Mouse (Mus musculus): ENCODE results near the gene Mcrip1. TPM values are rescaled to one million over a fixed set of nuclear protein-coding genes. Genes with fewer than 3 reads are reported as not detected.
"Not testable (repeated sequence)": the region's sequence is repeated elsewhere in the genome, so short reads cannot be mapped to it uniquely, and the experiment has no call there.

Gene Mcrip1
- polyA plus RNA-seq, 1 experiment from 2014 or later = 212 TPM

DNA sequence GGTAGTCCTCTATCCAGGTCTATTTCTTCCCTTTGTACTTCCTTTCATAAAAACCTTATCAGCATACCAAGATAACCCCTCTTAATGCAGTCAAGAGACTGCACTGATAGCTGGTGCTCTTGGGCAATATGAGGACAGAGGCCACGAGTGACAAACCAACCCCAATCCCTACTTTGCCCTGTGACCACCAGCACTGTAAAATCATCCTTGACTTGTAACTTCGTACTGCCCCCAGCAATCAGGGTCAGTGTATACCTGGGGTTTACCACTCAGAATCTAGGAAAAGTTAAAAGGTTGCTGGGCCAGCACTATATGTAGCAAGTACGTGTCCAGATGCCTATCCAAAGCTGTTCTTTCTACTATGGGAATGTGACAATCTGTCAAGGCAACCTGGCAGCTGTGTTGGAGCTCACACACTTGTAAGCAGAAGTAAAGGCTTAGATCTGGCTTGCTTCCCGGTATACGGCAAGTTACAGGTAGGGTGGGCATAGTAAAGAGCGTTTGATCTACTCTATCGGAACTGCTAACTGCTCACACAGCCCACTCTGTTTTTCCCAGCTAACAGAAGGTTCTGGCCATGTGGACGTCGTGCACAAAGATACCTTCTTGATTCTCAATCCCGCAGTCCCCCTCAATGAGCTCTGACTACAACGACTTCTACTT is 22.4 kb upstream of the Mcrip1 start:
- H3K36me3 ChIP-seq (replicated peaks) = peaks cover 54% of the 10 kb centered on the region

GRCm38 (mm10) chr11:120571122-120571521 is 21.6 kb upstream of the Mcrip1 start:
- WGBS = 88% methylated on average over 3 of the region's 3 CpGs
- Histone ChIP-seq H3K4me1 (peaks cover 30% of the 10 kb centered on the region), H3K36me3 (replicated peaks) (peaks cover 55% of the 10 kb centered on the region), H3K27me3 (ENCODE audit: poor library complexity, severe bottlenecking) (no peaks in the 10 kb centered on the region), H3K4me3 (peak overlapping the region; percentile 95), H3K9me3 (no peaks in the 10 kb centered on the region), H3K27ac (no peak overlapping the region)
- no peak for DNase-seq (ENCODE audit: extremely low spot score, low spot score)

More for the DNA sequence above, 22.4 kb upstream of the Mcrip1 start:
- peak overlapping the region; percentile 95 for H3K27ac ChIP-seq
- H3K4me1 ChIP-seq = peaks cover 30% of the 10 kb centered on the region
- no peaks in the 10 kb centered on the region for H3K27me3 ChIP-seq (ENCODE audit: poor library complexity, severe bottlenecking)
- no peaks in the 10 kb centered on the region for H3K9me3 ChIP-seq
- no peak for DNase-seq (ENCODE audit: extremely low spot score, low spot score)
- peak overlapping the region; percentile 95 for H3K4me3 ChIP-seq
- 20% methylated on average over 11 of the region's 11 CpGs for WGBS

GRCm38 (mm10) chr11:120568324-120568723 is 18.8 kb upstream of the Mcrip1 start:
- Histone ChIP-seq H3K4me3 (no peak overlapping the region), H3K4me1 (peaks cover 17% of the 10 kb centered on the region), H3K27me3 (ENCODE audit: poor library complexity, severe bottlenecking) (no peaks in the 10 kb centered on the region), H3K9me3 (no peaks in the 10 kb centered on the region), H3K27ac (no peak overlapping the region), H3K36me3 (replicated peaks) (peaks cover 82% of the 10 kb centered on the region)
- WGBS = 96% methylated on average over 6 of the region's 6 CpGs
- DNase-seq (ENCODE audit: extremely low spot score, low spot score) = no peak

GRCm38 (mm10) chr11:120565114-120565513 is 15.6 kb upstream of the Mcrip1 start:
- Histone ChIP-seq H3K27me3 (ENCODE audit: poor library complexity, severe bottlenecking) (no peaks in the 10 kb centered on the region), H3K4me1 (no peaks in the 10 kb centered on the region), H3K4me3 (no peak overlapping the region), H3K36me3 (replicated peaks) (peaks cover 99% of the 10 kb centered on the region), H3K9me3 (no peaks in the 10 kb centered on the region), H3K27ac (no peak overlapping the region)
- DNase-seq (ENCODE audit: extremely low spot score, low spot score) = no peak
- WGBS = 90% methylated on average over 9 of the region's 9 CpGs

GRCm38 (mm10) chr11:120562949-120563348 is 13.4 kb upstream of the Mcrip1 start:
- Histone ChIP-seq H3K4me1 (no peaks in the 10 kb centered on the region), H3K4me3 (no peak overlapping the region), H3K9me3 (no peaks in the 10 kb centered on the region; the same call in 1 of the 2 replicates), H3K27me3 (ENCODE audit: poor library complexity, severe bottlenecking) (no peaks in the 10 kb centered on the region), H3K36me3 (replicated peaks) (peaks cover 95% of the 10 kb centered on the region), H3K27ac (no peak overlapping the region)
- WGBS = 97% methylated on average over 13 of the region's 13 CpGs
- no peak for DNase-seq (ENCODE audit: extremely low spot score, low spot score)

DNA sequence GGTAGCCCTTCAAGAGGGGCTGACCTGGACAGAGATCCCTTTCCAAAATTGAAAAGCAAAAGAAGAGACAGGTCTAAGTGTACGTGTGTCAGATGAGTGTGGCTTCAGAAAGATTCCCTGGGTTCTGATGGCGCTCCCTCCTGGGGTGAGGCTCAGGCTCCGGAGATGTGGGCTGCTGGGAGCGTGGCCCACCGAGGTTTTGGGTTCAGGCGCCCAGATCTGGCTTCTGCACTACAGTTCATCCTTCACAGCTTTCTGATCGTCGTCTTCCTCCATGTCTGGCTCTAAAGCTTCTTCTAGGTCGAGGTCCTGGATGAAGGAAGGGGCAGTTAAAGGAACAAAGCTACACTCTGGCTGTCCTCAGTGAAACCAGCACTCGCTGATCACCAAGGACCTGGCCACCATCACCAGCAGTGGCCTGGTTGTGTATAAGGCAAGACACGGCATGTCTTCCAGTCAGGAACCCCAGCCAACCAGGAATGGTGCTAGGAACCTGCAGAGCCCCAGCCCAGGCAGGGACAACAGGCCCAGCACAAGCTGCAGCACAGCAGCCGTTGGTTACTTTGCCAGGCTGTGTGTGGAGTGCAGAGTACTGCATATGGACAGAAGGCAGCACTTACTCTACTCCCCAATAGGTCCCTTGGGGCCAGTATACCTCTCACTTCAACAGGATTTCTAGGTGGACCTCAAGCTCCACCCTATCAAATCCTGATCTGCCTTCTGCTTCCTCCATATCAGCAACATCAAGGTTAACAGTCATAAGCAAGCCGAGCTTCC is 11.6 kb upstream of the Mcrip1 start:
- H3K36me3 ChIP-seq (replicated peaks) = peaks cover 77% of the 10 kb centered on the region
- WGBS = 93% methylated on average over 13 of the region's 13 CpGs
- H3K4me3 ChIP-seq = no peak overlapping the region
- H3K4me1 ChIP-seq = no peaks in the 10 kb centered on the region
- DNase-seq (ENCODE audit: extremely low spot score, low spot score) = no peak
- H3K9me3 ChIP-seq = peaks cover 9% of the 10 kb centered on the region
- no peak overlapping the region for H3K27ac ChIP-seq
- no peaks in the 10 kb centered on the region for H3K27me3 ChIP-seq (ENCODE audit: poor library complexity, severe bottlenecking)

- H3K4me3 ChIP-seq; H3K4me1 ChIP-seq; H3K27me3 ChIP-seq (ENCODE audit: poor library complexity, severe bottlenecking); H3K27ac ChIP-seq; DNase-seq (ENCODE audit: extremely low spot score, low spot score); H3K9me3 ChIP-seq: not testable (repeated sequence)
- 90% methylated on average over 6 of the region's 6 CpGs for WGBS
- peaks cover 54% of the 10 kb centered on the region for H3K36me3 ChIP-seq (replicated peaks)
These were observed 9.3 kb upstream of the Mcrip1 start for GRCm38 (mm10) chr11:120558843-120559242.

GRCm38 (mm10) chr11:120555260-120555659 is 5.7 kb upstream of the Mcrip1 start:
- H3K4me1 ChIP-seq = peaks cover 6% of the 10 kb centered on the region
- no peak overlapping the region; the same call in 1 of the 2 replicates for H3K4me3 ChIP-seq
- no peak overlapping the region for H3K27ac ChIP-seq
- H3K36me3 ChIP-seq (replicated peaks) = peaks cover 23% of the 10 kb centered on the region
- DNase-seq (ENCODE audit: extremely low spot score, low spot score) = no peak
- peaks cover 9% of the 10 kb centered on the region for H3K9me3 ChIP-seq
- no peaks in the 10 kb centered on the region for H3K27me3 ChIP-seq (ENCODE audit: poor library complexity, severe bottlenecking)
- 88% methylated on average over 2 of the region's 2 CpGs for WGBS

- Histone ChIP-seq H3K4me1 (peaks cover 10% of the 10 kb centered on the region), H3K36me3 (replicated peaks) (peaks cover 19% of the 10 kb centered on the region), H3K27ac (no peak overlapping the region), H3K4me3 (no peak overlapping the region), H3K9me3 (peaks cover 9% of the 10 kb centered on the region), H3K27me3 (ENCODE audit: poor library complexity, severe bottlenecking) (no peaks in the 10 kb centered on the region)
- WGBS = 80% methylated on average over 7 of the region's 7 CpGs
- DNase-seq (ENCODE audit: extremely low spot score, low spot score) = no peak
These were observed 5.3 kb upstream of the Mcrip1 start for GRCm38 (mm10) chr11:120554834-120555233.

DNA sequence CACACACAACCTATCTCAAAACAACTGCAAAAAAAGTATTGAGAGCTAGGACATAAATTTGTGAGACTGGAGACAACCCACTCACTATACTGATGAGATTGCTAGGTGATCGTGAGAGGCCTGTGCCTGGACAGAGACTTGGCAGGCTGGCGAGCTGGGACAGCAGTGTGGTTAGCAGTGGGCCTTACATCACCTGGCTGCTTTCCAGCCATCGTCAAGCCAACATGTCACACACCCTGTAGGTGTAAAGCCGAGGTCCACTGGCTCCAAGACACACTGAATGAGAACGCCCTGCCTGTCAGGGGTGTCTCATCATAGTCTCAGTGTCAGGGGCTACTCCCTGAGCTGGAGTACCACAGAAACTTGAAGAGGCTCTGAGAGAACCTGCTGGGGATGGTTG is 3.2 kb upstream of the Mcrip1 start:
- Histone ChIP-seq H3K36me3 (replicated peaks) (peaks cover 8% of the 10 kb centered on the region), H3K9me3 (peaks cover 8% of the 10 kb centered on the region), H3K4me1 (peaks cover 29% of the 10 kb centered on the region), H3K27me3 (ENCODE audit: poor library complexity, severe bottlenecking) (no peaks in the 10 kb centered on the region), H3K4me3 (no peak overlapping the region), H3K27ac (no peak overlapping the region)
- WGBS = 85% methylated on average over 5 of the region's 5 CpGs
- no peak for DNase-seq (ENCODE audit: extremely low spot score, low spot score)

- DNase-seq (ENCODE audit: extremely low spot score, low spot score) = no peak
- WGBS = 95% methylated on average over 28 of the region's 28 CpGs
- Histone ChIP-seq H3K9me3 (no peaks in the 10 kb centered on the region), H3K36me3 (replicated peaks) (peaks cover 13% of the 10 kb centered on the region), H3K27ac (peak within 1 kb of the TSS; percentile 96), H3K27me3 (ENCODE audit: poor library complexity, severe bottlenecking) (no peaks in the 10 kb centered on the region), H3K4me3 (peak within 1 kb of the TSS; percentile 78), H3K4me1 (peaks cover 33% of the 10 kb centered on the region)
These were observed 1.4 kb upstream of the Mcrip1 start, which contains the start of gene Ppp1r27 for GRCm38 (mm10) chr11:120550810-120551440. TSS of gene Ppp1r27 (minus strand) at chr11:120551132.

DNA sequence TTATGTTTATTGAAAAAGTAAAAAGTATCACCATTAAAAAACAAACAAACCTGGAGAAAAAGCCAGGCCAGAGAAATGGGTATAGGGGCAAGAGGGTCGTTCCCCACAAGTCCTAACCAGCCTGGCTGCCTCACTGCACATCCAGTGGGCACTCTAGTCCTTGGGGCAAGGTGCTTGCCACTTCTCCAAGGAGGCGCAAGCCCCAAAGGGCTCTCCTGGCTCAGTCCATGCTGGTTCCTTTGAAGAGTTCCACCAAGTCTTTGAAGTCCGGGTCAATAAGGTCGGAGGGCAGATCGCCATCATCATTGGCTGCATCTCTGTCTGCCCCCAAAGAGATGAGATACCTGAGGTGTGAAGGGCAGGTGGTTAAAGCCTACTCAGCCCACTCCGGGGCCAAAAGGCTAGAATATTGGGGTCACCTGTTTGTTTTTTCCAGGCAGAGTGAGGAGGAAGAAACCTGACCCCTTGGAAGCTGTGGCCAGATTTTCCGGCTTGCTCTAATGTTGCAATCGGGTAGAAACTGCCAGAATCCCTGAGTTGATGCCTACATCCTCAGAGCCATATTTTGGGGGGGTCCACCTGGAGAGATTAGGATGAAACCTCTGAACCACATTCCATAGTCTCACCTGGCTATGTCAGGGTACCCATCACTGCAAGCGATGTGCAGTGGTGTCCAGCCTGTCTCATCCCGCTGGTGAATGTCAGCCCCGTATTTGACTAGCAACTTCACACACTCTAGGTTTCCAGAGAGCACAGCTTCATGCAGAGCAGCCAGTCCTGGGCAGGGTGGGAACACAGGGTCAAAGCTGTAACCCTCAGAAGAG is 671 bp upstream of the Mcrip1 start:
- H3K9me3 ChIP-seq = no peaks in the 10 kb centered on the region
- WGBS = 80% methylated on average over 11 of the region's 11 CpGs
- peak overlapping the region; percentile 96 for H3K27ac ChIP-seq
- peak overlapping the region; percentile 78 for H3K4me3 ChIP-seq
- peaks cover 33% of the 10 kb centered on the region for H3K4me1 ChIP-seq
- H3K27me3 ChIP-seq (ENCODE audit: poor library complexity, severe bottlenecking) = no peaks in the 10 kb centered on the region
- DNase-seq (ENCODE audit: extremely low spot score, low spot score) = no peak
- peaks cover 19% of the 10 kb centered on the region for H3K36me3 ChIP-seq (replicated peaks)

Data from forebrain, embryonic 10.5 days (tissue).